Mouse (Mus musculus): ENCODE data around the gene Fbxo27. TPM values are rescaled to one million over a fixed set of nuclear protein-coding genes. Genes with fewer than 3 reads are reported as not detected.
"Not testable (repeated sequence)": the region's sequence is repeated elsewhere in the genome, so short reads cannot be mapped to it uniquely, and the experiment has no call there.

The Fbxo27 gene
- not detected in 2 replicates for total RNA-seq (2017)

DNA sequence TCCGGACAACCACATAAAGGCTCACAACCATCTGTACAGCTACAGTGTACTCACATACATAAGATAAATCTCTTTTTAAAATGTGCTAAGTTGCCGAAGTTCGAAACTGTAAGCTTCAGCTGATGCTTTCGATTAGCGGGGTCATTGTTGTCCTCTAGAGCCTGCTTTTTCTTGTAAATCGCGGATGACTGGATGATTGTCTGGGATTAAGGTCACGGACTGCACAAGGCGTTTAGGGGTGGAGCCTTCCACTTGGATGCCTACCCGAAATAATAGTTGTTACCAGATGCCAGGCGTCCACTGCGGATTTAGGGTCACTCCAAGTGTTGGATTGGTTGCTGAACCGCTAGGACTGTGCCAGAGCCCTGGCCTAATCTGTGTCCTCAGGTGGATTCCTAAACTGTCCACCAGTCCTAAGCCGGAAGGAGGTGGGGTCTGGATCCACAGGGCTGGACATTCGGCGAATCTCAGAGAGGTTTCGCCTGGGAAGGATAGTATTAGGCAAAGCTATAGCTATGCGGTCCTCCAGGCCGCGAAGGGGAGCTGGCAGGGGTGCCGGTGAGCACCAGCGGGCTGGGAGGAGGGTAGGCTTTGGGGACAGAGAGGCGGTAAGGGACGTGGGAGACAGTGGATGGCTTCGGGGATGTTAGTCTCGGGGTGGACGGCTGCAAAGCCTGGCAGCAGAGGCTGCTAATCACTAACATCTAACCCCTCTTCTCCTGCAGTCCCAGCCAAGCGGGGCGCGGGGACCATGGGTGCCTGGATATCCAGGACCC lies at the start of gene Fbxo27:
TSS of gene Fbxo27 (plus strand) at position 305 of the 776 bp plus-strand sequence.
- ATAC-seq (ENCODE audit: extremely low read depth, insufficient number of reproducible peaks, low FRiP score, poor library complexity, severe bottlenecking): no peak

DNA sequence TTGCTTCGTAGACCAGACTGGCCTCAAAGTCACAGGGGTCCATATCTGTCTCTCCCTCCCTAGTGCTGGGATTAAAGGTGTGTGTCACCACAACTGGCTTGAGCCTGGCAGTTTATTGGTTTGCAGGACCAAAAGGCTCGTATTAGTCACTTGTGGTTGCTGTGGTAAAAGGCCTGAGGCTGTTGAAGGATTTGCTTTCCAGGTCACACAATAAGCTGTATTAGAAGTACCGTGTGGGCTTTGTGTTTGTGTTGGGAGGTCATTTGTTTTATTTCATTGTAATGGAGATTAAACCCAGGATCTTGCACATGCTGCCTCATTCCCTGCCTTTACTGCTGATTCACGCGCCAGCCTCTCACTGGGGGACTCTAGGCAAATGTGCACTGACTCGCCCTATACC lies 47.3 kb upstream of the Fbxo27 start:
- ATAC-seq (ENCODE audit: extremely low read depth, insufficient number of reproducible peaks, low FRiP score, poor library complexity, severe bottlenecking): no peak

DNA sequence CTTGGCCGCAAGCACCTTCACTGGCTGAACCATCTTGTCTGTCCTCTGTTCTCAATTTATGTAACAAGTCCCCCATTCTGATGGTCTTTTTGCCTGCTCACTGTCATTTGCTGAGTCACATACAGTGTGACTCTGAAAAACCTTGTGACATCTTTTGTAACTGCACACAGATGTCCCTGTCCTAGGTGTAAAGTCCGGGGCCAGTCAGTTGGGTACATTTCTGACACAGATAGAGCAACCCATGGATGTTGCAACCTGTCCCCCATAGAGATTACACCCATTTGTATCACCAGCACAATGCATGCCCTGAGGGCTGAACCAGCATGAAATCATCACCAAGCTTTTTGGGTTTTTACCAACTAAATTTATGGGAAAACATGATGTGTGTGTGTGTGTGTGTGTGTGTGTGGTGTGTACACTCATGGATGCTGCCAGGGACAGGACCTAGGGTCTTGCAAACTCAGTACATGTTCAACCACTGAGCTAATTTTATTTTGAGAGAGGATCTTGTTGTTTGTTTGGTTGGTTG lies 46.6 kb upstream of the Fbxo27 start:
- ATAC-seq (ENCODE audit: extremely low read depth, insufficient number of reproducible peaks, low FRiP score, poor library complexity, severe bottlenecking): no peak

DNA sequence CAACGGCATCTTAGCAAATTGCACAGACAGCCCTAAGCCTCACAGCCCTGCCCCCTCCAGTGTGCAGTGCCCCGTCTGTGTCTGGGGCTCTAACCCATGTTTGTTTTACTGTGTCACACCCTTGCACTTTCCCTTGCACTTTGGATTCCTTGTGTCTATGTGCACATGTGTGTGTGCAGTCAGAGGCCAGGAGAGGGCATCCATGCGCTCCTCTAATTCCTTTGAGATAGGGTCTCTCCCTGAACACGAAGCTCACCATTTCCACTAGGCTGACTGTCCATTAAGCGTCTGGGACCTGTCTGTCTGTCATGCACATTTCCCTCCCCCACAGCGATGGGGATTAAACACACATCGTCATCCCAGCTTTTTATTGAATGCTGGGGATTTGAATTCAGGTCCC lies 45.6 kb upstream of the Fbxo27 start:
- no peak for ATAC-seq (ENCODE audit: extremely low read depth, insufficient number of reproducible peaks, low FRiP score, poor library complexity, severe bottlenecking)

DNA sequence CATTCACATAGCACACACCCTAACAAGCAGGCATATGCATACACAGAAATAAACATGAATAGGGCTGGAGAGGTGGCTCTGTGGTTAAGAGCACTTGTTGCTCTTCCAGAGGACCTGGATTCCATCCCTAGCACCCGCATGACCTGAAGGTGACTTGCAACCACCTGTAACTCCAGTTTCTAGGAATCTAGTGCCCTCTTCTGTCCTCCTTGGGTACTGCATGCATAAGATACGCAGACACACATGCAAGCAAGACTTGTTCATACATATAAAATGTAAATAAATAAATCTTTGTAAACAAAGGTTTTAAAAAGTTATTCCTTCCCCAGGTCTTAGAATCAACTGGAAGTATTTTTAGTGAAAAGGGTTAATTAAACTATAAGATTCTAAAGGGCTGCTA lies 41.5 kb upstream of the Fbxo27 start:
- no peak for ATAC-seq (ENCODE audit: extremely low read depth, insufficient number of reproducible peaks, low FRiP score, poor library complexity, severe bottlenecking)

DNA sequence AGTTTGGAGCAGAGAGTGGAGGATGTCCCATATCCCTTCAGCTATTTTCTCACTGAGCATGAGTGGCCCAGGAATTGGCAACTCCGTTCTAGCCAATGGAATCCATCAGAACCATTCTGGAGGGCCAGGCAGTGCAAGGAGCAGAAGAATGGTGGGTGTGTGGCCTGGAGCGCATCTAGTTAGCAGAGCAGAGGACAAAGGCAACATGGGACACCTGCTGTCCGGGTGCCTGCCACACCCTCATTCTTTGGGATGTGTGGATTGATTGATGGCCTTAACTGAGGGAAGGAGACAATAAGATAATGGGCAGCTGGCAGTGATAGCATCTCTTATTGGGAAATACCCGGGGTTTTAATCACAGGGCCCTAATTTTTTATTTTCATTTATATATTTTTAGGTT lies 36.2 kb upstream of the Fbxo27 start:
- ATAC-seq (ENCODE audit: extremely low read depth, insufficient number of reproducible peaks, low FRiP score, poor library complexity, severe bottlenecking): no peak

DNA sequence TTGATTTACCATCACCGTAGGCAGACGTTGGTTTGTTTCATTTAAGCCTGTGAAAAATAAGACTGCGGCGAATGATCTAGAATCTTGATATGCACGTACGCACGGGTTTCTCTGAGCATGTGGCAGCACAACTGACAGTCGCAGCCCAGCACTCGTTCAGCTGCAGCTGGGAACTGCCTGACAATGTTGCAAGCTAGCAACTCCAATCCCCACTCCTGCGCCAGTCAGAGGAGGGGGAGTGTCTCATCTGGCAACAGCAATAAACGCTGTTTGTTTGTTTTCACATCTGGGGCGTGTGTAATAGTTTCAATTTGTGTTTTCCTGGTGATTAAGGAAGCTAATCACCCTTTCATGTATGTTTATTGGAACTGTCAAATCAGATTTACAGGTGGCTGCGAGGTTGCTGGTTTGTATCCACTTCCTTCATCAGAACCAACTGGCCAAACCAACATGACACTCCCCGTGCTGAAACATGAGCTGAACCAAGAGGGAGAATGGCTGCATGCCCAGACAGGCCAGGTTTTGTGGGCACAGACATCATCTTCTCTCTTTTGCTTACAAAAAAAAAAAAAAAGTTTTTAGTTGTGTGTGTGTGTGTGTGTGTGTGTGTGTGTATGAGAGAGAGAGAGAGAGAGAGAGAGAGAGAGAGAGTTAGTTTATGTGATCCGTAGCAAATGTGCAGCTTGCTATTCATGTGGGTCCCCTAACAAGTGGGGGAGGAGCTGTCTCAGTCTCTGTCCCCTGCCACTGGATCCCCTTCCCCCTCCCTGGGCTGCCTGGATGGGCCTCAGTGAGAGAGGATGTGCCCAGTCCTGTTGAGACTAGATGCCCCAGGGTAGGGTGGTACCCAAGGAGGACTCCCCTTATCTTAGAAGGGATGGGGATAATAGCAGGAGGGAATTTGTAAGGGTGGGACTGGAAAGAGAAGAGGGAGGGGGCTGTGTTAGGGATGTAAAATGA lies 26.7 kb upstream of the Fbxo27 start:
- no peak for ATAC-seq (ENCODE audit: extremely low read depth, insufficient number of reproducible peaks, low FRiP score, poor library complexity, severe bottlenecking)

DNA sequence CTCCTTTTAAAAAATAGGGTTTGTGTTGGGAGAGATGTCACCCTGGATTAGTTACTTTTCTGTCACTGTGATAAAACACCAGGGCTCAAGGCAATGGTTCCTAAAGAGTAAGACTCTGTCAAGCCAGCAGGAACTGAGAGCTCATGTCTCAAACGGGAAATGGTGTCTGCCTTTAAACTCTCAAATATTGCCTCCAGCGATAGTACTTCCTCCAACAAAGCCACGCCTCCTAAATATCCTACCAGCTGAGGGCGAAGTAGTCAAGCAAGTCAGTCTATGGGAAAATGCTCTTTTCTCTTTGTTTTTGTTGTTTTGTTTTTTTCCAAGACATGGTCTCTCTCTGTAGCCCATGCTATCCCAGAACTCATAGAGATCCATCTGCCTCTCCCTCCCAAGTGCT lies 21.5 kb upstream of the Fbxo27 start:
- no peak for ATAC-seq (ENCODE audit: extremely low read depth, insufficient number of reproducible peaks, low FRiP score, poor library complexity, severe bottlenecking)

DNA sequence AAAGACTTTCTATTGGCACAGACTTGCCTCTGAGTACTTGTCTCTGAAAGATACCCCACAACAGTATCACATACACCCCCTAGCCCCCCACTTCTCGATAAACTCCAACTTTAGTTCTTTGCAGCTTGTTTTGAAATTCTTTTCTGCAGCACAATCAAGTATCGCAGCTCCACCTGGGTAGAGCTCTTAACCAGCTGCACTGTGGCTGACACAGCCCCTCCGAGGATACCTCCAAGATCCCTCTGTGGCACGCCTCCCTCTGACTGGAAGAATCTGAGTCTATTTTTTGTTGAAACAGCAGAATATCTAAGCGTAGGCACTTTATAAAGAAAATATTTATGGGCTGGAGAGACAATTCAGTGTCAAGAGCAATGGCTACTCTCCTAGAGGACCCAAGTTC lies 20.4 kb upstream of the Fbxo27 start:
- ATAC-seq (ENCODE audit: extremely low read depth, insufficient number of reproducible peaks, low FRiP score, poor library complexity, severe bottlenecking): no peak

DNA sequence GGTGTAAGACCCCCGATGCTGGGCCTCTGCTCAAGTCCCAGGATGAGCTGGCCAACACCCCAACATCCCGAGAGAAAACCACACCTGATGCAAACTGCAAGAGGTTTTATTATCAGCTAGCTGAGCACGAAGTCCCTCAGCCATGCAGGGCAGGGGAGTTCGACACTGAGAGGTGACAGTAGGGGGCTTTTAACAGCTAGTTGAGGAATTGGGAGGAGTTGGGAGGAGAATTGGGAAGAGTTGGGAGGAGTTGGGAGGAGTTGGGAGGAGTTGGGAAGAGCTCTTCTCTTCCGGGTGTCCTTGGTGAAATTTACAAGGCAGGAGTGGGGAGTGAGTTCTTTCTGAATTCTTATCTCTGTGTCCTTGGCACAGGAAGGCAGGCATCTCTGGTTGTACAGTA lies 19.9 kb upstream of the Fbxo27 start:
- not testable (repeated sequence) for ATAC-seq (ENCODE audit: extremely low read depth, insufficient number of reproducible peaks, low FRiP score, poor library complexity, severe bottlenecking)

DNA sequence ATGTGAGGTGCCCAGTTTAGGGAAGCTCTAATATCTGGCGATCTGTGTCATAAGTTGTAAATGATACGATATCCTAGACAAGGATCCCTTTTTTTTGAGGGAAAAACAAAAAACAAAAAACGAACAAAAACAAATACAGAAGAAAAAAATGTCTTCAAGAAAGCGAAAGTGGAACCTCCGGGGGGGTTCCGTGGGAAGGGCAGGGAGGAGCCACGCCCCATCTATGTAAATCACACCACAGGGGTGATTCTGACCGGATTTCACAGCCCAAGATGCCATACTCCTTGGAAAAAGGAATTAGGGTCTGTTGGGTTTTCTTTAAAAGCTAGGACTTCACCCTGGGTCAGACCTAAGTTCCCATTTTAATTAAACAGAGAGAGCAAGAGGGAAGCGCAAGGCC lies 17.7 kb upstream of the Fbxo27 start:
- no peak for ATAC-seq (ENCODE audit: extremely low read depth, insufficient number of reproducible peaks, low FRiP score, poor library complexity, severe bottlenecking)

DNA sequence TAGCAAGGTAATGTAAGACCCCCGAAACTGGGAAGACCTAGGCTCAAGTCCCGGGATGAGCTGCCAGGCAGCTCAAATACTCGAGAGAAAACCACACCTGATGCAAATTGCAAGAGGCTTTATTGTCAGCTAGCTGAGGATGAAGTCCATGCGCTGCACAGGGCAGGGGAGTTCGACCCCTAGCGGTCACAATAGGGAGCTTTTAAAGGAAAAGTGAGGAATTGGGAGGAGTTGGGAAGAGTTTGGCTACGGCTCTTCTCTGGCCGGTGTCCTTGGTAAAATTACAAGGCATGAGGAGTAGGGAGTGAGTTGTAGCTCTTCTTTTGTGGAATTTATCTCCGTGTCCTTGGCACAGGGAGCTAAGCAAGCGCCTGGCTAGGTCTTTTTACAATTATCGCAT lies 16.9 kb upstream of the Fbxo27 start:
- no peak for ATAC-seq (ENCODE audit: extremely low read depth, insufficient number of reproducible peaks, low FRiP score, poor library complexity, severe bottlenecking)

DNA sequence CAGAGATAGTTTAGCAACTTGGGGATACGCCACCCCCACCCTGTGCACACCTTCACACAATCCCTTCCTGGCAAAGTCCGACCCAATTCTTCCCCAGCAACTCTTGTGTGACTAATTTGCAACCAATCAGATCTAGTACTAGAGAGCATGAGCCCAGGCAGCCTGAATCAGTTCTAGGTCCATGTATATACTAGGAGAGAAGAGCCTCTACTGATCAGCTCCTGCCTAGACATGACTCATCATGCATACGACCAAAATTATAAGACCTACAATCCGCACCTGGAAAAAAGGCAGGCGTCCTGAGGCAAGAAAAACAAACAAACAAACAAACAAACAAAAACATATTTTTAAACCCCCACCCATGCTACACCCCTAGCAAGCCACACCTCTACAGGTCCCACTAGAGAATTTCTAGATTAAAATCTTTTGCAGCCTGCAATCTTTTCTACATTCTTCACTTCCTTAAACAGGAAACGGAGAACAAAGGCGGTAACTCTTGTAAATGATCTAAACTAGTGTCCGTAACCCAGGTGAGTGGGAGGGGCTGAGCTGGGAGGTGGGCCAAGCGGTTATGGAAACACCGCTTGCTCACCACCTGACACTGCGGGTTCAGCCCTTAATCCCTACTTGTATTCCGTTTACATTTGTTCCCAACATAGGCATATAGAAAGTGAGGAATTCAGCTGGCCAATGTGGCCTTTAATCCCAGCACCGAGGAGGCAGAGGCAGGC lies 15.7 kb upstream of the Fbxo27 start:
- peak; percentile 1; the same call in 1 of the 2 replicates for ATAC-seq (ENCODE audit: extremely low read depth, insufficient number of reproducible peaks, low FRiP score, poor library complexity, severe bottlenecking)

DNA sequence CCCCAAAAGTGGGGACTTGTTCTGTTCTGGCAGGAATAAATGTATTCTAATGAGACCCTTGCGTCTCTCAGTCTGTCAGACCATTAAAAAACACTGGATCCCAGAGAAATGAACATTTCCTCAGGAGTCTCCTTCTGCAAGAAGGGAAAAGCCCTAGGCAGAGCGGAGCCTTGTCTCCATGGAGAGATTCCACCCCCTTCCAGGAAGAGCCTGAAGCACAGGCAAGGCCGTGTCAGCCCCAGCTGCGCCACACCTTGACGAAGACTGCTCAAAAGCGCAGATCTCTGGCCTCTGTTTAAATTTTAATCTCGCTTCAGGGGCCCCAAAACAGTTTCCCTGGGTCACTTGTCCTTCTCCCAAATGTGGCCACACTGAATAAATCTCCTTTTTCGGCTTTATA lies 15.0 kb upstream of the Fbxo27 start:
- ATAC-seq (ENCODE audit: extremely low read depth, insufficient number of reproducible peaks, low FRiP score, poor library complexity, severe bottlenecking): no peak

DNA sequence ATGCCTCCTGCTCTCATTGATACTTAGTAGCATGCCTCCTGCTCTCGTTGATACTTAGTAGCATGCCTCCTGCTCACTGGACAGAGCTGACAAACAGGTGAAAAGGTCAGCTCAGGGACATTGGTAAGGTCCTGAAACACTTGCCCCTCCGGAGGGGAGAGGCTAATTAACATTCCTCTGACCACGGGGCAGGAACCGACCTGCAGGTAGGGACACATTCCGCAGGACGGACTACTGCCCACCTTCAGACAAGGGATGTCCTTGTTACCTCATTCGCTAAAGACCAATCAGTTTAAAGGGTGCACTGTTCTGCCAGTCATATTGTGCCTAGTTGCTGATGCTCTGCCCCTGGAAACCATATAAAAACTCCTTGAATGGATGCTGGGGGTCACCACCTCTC lies 1.6 kb upstream of the Fbxo27 start:
- ATAC-seq (ENCODE audit: extremely low read depth, insufficient number of reproducible peaks, low FRiP score, poor library complexity, severe bottlenecking): no peak

DNA sequence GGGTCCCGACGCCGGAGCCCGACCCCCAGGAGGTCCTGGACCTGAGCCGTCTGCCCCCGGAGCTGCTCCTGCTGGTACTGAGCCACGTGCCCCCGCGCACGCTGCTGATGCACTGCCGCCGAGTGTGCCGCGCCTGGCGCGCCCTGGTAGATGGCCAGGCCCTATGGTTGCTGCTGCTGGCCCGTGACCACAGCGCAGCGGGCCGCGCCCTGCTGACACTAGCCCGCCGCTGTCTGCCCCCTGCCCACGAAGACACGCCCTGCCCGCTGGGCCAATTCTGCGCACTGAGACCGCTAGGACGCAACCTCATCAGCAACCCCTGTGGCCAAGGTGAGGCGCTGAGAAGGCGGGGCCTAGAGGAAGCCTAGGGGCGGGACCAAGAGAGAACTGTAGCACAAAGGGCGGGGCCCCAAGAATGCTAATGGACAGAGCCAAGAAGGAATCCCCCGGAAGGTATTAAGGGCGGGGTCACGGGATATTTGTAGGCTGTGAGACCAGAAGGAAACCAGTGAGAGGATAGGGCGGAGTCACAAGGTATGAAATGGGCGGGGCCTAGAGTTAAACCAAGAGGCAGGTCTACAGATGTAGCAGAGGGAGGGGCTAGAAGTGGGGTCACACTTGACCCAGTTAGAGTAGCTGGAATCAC lies 795 bp downstream of the Fbxo27 start:
- peak; percentile 84 for ATAC-seq (ENCODE audit: extremely low read depth, insufficient number of reproducible peaks, low FRiP score, poor library complexity, severe bottlenecking)

DNA sequence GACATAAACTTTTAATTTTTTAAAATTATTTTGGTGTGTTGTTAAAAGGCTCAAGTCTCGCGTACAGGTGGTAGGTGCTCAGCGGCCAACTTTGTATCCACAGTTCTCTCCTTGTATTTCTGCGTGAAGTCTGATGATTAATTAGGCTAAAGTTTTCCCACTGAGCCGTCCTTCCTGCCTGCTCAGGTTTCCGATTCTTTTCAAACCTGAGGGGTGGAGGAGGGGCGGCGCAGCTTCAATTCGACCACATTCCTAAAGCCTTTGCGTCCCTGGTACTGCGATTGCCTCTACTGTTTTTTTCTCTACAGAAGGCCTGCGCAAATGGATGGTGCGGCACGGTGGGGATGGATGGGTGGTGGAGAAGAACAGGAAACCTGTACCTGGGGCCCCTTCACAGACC lies 1.8 kb downstream of the Fbxo27 start:
- no peak for ATAC-seq (ENCODE audit: extremely low read depth, insufficient number of reproducible peaks, low FRiP score, poor library complexity, severe bottlenecking)

DNA sequence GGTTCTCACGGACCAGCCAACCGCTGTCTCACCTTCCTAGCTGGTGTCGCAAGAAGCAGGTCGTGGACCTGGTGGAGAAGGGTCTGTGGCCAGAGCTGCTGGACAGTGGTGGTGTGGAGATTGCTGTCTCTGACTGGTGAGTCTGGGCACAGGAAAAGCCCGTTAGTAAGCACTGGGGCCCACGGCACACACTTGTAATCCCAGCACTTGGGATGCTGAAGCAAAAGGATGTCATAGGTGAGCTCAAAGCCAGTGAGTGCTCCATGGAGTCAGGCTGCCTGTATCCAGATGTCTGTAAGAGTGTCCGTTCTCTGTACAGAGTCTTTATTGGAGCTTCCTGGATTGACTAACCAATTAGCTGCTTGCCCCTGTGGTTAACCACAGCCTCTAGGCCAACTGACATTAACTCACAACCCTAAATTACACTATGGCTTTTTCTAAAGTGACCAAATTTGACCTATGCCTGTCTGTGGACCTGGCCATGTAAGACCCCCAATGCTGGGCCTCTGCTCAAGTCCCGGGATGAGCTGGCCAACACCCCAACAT lies 2.4 kb downstream of the Fbxo27 start:
- ATAC-seq (ENCODE audit: extremely low read depth, insufficient number of reproducible peaks, low FRiP score, poor library complexity, severe bottlenecking): no peak
